Mouse (Mus musculus) B cell, adult 2 months (primary cell): ENCODE data around the gene Pias4.
A peak's percentile ranks its signal among the peaks of the same experiment; 100 is the strongest.
"Not testable (repeated sequence)": the region's sequence is repeated elsewhere in the genome, so short reads cannot be mapped to it uniquely, and the experiment has no call there.

Experiments used
- DNase-seq, 2 experiments: peaks; one replicate each; pipeline ENCODE4 v3.0.0; 2022

Gene Pias4

GRCm38 (mm10) chr10:81190912-81191321, 23.2 kb upstream of the Pias4 start:
- no peak for DNase-seq

GRCm38 (mm10) chr10:81190236-81190911, 22.7 kb upstream of the Pias4 start:
- DNase-seq = peak; percentile 54 to 56

GRCm38 (mm10) chr10:81189821-81190220, 22.1 kb upstream of the Pias4 start:
- DNase-seq = no peak

- no peak for DNase-seq
Measured at GRCm38 (mm10) chr10:81187161-81187560, 19.4 kb upstream of the Pias4 start.

- no peak for DNase-seq
Measured at GRCm38 (mm10) chr10:81184765-81185164, 17.0 kb upstream of the Pias4 start.

GRCm38 (mm10) chr10:81183805-81184204, 16.1 kb upstream of the Pias4 start, which contains the start of gene 4930442H23Rik:
TSS of gene 4930442H23Rik (minus strand) at chr10:81183849.
- DNase-seq = no peak

GRCm38 (mm10) chr10:81182336-81183333, 14.9 kb upstream of the Pias4 start, which contains the start of gene Dapk3:
TSS of gene Dapk3 (plus strand) at chr10:81183005.
- peak; percentile 94 for DNase-seq

- not testable (repeated sequence) for DNase-seq
Measured at GRCm38 (mm10) chr10:81181860-81182259, 14.1 kb upstream of the Pias4 start.

GRCm38 (mm10) chr10:81180946-81181345, 13.2 kb upstream of the Pias4 start:
- no peak for DNase-seq

- no peak for DNase-seq
Measured at GRCm38 (mm10) chr10:81179451-81180342, 12.0 kb upstream of the Pias4 start.

- no peak for DNase-seq
Measured at GRCm38 (mm10) chr10:81178927-81179326, 11.2 kb upstream of the Pias4 start.

GRCm38 (mm10) chr10:81177958-81178712, 10.4 kb upstream of the Pias4 start:
- no peak for DNase-seq

- peak; percentile 45 to 54 for DNase-seq
Measured at GRCm38 (mm10) chr10:81177491-81177925, 9.8 kb upstream of the Pias4 start.

GRCm38 (mm10) chr10:81176466-81177271, 8.9 kb upstream of the Pias4 start, which contains the start of gene Eef2:
TSS of gene Eef2 (plus strand) at chr10:81176631.
- DNase-seq = peak; percentile 98

GRCm38 (mm10) chr10:81175936-81176465, 8.3 kb upstream of the Pias4 start:
- DNase-seq = no peak

- not testable (repeated sequence) for DNase-seq
Measured at GRCm38 (mm10) chr10:81175345-81175701, 7.6 kb upstream of the Pias4 start.

- DNase-seq = peak; percentile 91
Measured at GRCm38 (mm10) chr10:81174617-81175344, 7.1 kb upstream of the Pias4 start.

GRCm38 (mm10) chr10:81173132-81173531, 5.4 kb upstream of the Pias4 start:
- peak; percentile 87 to 88 for DNase-seq

- DNase-seq = peak; percentile 70 to 73
Measured at GRCm38 (mm10) chr10:81169411-81169900, 1.7 kb upstream of the Pias4 start.
